Mouse (Mus musculus) forebrain, postnatal 0 days (tissue): ENCODE results near the gene Akt2. TPM values are rescaled to one million over a fixed set of nuclear protein-coding genes. Genes with fewer than 3 reads are reported as not detected.

ENCODE experiments used
- ATAC-seq: fragments of 200-750 bp; cut with Nextera tagmentation; 2 replicates; pipeline ENCODE4 v1.8.0; 2017; ENCODE audit warnings: mild to moderate bottlenecking, moderate library complexity
- DNase-seq: peaks from one replicate; pipeline ENCODE4 v3.0.0-alpha.2; 2015
- H3K27ac ChIP-seq: fragments of 300-500 bp; sonication (generic); 2 replicates; pipeline ENCODE4 v1.5.1; 2014; ENCODE audit warnings: low read depth, mild to moderate bottlenecking, antibody characterized with exemption, low read length, moderate library complexity, mixed read lengths
- H3K27me3 ChIP-seq: fragments of 300-500 bp; sonication (generic); 2 replicates; pipeline ENCODE4 v1.6.1; 2014; ENCODE audit warnings: mild to moderate bottlenecking, low read length, mixed read lengths; ENCODE audit not compliant: insufficient read depth
- H3K36me3 ChIP-seq: fragments of 300-500 bp; sonication (generic); 2 replicates; pipeline ENCODE4 v1.6.1; 2014; ENCODE audit warnings: mild to moderate bottlenecking, moderate library complexity; ENCODE audit not compliant: insufficient read depth
- H3K4me1 ChIP-seq: fragments of 300-500 bp; sonication (generic); 2 replicates; pipeline ENCODE4 v1.6.1; 2014; ENCODE audit warnings: antibody characterized with exemption; ENCODE audit not compliant: insufficient read depth
- H3K4me2 ChIP-seq: fragments of 300-500 bp; sonication (generic); 2 replicates; pipeline ENCODE4 v1.6.1; 2014; ENCODE audit warnings: low read depth, mild to moderate bottlenecking, moderate library complexity
- H3K4me3 ChIP-seq: fragments of 300-500 bp; sonication (generic); 2 replicates; pipeline ENCODE4 v1.5.1; 2014; ENCODE audit warnings: low read depth, low read length, mixed read lengths
- H3K9ac ChIP-seq: fragments of 300-500 bp; sonication (generic); 2 replicates; pipeline ENCODE4 v1.6.1; 2014; ENCODE audit warnings: mild to moderate bottlenecking
- H3K9me3 ChIP-seq: fragments of 300-500 bp; sonication (generic); 2 replicates; pipeline ENCODE4 v1.6.1; 2016; ENCODE audit warnings: low read length
- CTCF ChIP-seq: sonication (generic); IDR thresholded peaks from 2 replicates; pipeline ENCODE4 v1.5.1; 2016; ENCODE audit warnings: antibody characterized with exemption, control low read depth, low read depth
- WGBS: fragments of 180-500 bp; shearing (Covaris S2); extraction: QIAGEN DNeasy Blood & Tissue Kit; methylation state at CpG from one replicate; pipeline ENCODE4 v1.1.7; 2014; 5-methylcytosine and 5-hydroxymethylcytosine counted together
- polyA plus RNA-seq: library from polyadenylated mRNA; unstranded; fragments of >200 nt; fragmentation: Nextera tagmentation; extraction: Ambion mirVana; gene quantifications from 2 replicates; pipeline ENCODE4 v1.2.1, GENCODE M21; 2015
- total RNA-seq: library from RNA; depleted of rRNA; stranded (reverse); fragments of >200 nt; gene quantifications from 2 replicates; pipeline ENCODE4 v1.2.3, GENCODE M21; 2014

Akt2 gene
- total and polyA plus RNA-seq, 2 experiments from 2014 or later, result 53.9 to 61.1 TPM

DNA sequence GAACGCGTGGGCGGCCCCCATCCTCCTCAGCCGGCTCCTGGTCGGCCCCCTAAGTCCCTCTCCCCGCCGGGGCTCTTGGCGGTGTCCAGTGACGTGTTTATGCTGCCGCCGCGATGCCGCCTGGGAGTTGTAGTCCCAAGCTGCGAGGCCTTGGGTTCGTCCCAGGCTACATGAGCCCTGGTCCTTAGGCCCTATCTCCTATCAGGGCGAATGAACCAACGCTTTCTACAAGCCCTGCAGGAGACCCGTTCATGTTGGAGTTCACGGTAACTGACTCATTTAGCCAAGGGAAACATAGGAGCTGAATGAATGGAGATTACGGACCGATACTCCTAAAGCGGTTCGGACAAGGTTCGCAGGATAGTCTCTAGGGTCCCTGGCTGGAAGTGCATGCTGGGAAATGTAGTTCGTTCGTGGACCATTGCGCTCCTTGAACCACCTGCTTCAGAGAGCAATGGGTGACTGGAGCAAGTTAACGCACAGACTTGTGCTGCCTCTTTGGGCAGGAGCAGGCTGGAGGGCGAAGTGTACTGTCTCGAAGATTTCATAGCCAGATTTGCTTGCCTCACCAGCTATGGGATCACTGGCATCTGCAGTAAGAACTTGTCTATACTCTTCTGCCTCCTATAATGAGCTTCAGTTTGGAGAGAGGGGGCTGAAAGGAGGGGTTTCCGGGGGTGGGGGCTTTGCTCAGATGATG, 83.3 kb downstream of the Akt2 start, which contains the start of gene Map3k10:
TSS of gene Map3k10 (minus strand) at position 77 of the 700 bp plus-strand sequence.
- no peak; the same call in 1 of the 2 replicates for TF ChIP-seq CTCF
- no peaks in the 10 kb centered on the region for H3K27me3 ChIP-seq
- no peaks in the 10 kb centered on the region for H3K9me3 ChIP-seq
- H3K36me3 ChIP-seq, result peaks cover 10% of the 10 kb centered on the region
- peaks cover 20% of the 10 kb centered on the region for H3K4me1 ChIP-seq
- peak within 1 kb of the TSS; percentile 80 for H3K27ac ChIP-seq
- H3K4me2 ChIP-seq, result peak within 1 kb of the TSS; percentile 97
- 2% methylated on average over 31 of the region's 31 CpGs for WGBS
- peak within 1 kb of the TSS; percentile 88 for H3K9ac ChIP-seq
- H3K4me3 ChIP-seq, result peak within 1 kb of the TSS; percentile 90
- DNase-seq (peak; percentile 98), ATAC-seq (peak; percentile 97)

DNA sequence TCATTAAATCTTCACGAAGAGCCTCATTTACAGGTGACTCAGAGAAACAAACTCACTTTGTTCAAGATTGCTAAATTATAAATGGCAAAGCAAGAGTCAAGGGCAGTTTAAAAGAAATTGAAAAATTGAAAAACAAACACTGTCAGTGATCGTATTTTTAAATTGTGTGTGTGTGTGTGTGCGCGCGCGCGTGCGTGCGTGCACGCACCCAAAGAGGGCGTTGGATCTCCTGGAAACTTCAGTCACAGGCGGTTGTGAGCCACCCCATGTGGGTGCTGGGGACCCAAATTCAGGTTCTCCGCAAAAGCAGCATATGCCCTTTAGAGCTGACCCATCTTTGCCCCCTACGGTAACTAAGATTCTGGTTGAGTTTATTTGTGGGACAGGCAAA, 83.9 kb downstream of the Akt2 start:
- Histone ChIP-seq H3K9ac (peak overlapping the region; percentile 88), H3K4me3 (peak overlapping the region; percentile 90), H3K9me3 (no peaks in the 10 kb centered on the region), H3K27me3 (no peaks in the 10 kb centered on the region), H3K27ac (peak overlapping the region; percentile 80), H3K4me1 (peaks cover 20% of the 10 kb centered on the region), H3K4me2 (peak overlapping the region; percentile 97), H3K36me3 (peaks cover 10% of the 10 kb centered on the region)
- 34% methylated on average over 14 of the region's 14 CpGs for WGBS
- DNase-seq (no peak), ATAC-seq (no peak)
- peak; percentile 24; the same call in 1 of the 2 replicates for TF ChIP-seq CTCF

DNA sequence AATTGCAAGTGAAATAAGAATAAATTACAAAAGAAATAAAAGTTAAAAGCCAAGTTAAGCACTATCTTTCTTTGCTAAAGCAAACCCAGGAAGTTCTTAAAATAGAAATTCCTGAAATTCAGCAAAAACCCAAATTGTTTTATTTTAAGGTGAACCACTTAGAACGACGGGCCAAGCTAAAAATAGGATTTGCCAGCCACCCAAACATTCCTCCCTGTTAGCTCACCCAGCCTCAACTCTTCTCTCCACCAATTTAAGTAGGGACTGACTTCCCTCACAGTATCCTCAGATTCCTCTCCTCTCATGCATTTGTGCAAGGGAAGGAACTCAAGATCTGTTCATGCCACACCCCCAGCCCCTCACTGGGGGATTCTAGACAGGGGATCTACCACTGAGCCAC, 91.9 kb downstream of the Akt2 start:
- Histone ChIP-seq H3K36me3 (no peaks in the 10 kb centered on the region), H3K27me3 (no peaks in the 10 kb centered on the region), H3K4me1 (0 out of 2 replicates have a peak, but pooled peaks cover 6% of the 10 kb centered on the region), H3K9me3 (no peaks in the 10 kb centered on the region), H3K4me3 (no peak overlapping the region), H3K4me2 (no peak overlapping the region), H3K9ac (no peak overlapping the region), H3K27ac (no peak overlapping the region)
- DNase-seq (no peak), ATAC-seq (no peak)
- TF ChIP-seq CTCF, result no peak
- WGBS, result 62% methylated on average over 2 of the region's 2 CpGs

DNA sequence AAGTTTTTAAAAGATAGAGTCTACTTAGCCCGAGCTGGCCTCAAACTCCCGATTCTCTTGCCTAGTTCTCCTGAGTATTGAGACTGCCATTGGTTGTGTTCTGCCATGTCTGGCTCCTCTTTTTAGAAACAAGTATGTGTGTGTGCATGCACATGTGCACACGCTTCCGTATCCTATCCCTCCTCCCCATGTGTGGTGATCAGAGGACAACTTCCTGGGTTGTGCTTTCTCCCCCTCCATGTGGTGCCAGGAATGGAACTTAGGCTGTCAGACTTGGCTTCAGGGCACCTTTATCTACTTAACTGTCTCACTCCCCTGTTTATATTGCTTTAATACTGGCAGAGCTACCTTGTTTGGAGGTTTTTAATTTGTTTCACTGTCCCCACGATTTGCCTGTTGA, 93.9 kb downstream of the Akt2 start:
- Histone ChIP-seq H3K9me3 (no peaks in the 10 kb centered on the region), H3K36me3 (no peaks in the 10 kb centered on the region), H3K27ac (no peak overlapping the region), H3K9ac (0 out of 2 replicates have a peak overlapping the region, but pooled peaks have one; percentile 28), H3K27me3 (no peaks in the 10 kb centered on the region), H3K4me1 (0 out of 2 replicates have a peak, but pooled peaks cover 6% of the 10 kb centered on the region), H3K4me3 (peak overlapping the region; percentile 30), H3K4me2 (peak overlapping the region; percentile 45)
- DNase-seq, result no peak
- TF ChIP-seq CTCF, result no peak
- no peak for ATAC-seq
- 25% methylated on average over 5 of the region's 5 CpGs for WGBS

DNA sequence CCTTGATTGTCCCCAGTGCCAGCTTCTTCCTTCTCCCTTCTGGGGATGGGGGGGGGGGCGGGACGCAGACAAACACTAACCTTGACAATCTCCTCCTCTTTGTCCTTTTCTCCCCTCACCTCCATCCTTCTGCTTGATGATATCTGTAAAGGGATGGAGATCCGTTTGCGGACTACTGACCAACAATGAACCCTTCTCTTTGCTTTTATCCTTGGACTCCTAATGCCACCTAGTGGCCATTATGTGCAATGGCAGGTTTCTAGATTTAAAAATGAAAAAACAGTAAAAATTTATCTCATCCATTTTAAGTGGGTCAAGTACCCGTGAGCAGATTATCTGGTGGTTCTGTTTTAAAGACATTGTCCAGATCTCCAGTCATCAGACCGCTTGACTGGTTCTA, 94.3 kb downstream of the Akt2 start:
- under 1% methylated on average over 6 of the region's 6 CpGs for WGBS
- peak overlapping the region; percentile 30 for H3K4me3 ChIP-seq
- no peak for ATAC-seq
- TF ChIP-seq CTCF, result peak; percentile 86
- H3K27me3 ChIP-seq, result no peaks in the 10 kb centered on the region
- H3K4me1 ChIP-seq, result 0 out of 2 replicates have a peak, but pooled peaks cover 6% of the 10 kb centered on the region
- no peaks in the 10 kb centered on the region for H3K9me3 ChIP-seq
- H3K27ac ChIP-seq, result no peak overlapping the region
- peak overlapping the region; percentile 45 for H3K4me2 ChIP-seq
- H3K36me3 ChIP-seq, result no peaks in the 10 kb centered on the region
- peak overlapping the region; percentile 28; the same call in 1 of the 2 replicates for H3K9ac ChIP-seq
- peak; percentile 70 for DNase-seq

DNA sequence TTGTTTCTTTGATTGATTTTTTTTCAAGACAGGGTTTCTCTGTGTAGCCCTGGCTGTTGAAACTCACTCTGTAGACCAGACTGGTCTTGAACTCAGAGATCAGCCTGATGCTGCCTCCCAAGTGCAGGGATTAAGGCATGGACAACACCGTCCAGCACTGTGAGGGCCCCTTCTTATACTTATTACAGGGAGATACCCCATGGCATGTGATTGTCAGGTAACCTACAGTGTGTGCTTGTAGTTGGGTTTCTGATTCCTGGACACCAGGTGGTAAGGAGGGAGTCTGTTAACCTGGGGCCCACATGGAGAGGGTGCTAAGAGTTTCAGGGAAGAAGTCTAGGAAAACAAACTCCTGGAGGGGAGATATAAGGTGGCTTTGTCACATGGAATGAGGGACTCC, 95.7 kb downstream of the Akt2 start:
- Histone ChIP-seq H3K4me2 (no peak overlapping the region), H3K27ac (no peak overlapping the region), H3K9ac (no peak overlapping the region), H3K36me3 (no peaks in the 10 kb centered on the region), H3K4me1 (0 out of 2 replicates have a peak, but pooled peaks cover 6% of the 10 kb centered on the region), H3K27me3 (no peaks in the 10 kb centered on the region), H3K4me3 (no peak overlapping the region), H3K9me3 (no peaks in the 10 kb centered on the region)
- TF ChIP-seq CTCF, result no peak
- ATAC-seq, result no peak
- DNase-seq, result no peak
- WGBS, result 88% methylated on average over 1 of the region's 1 CpGs

DNA sequence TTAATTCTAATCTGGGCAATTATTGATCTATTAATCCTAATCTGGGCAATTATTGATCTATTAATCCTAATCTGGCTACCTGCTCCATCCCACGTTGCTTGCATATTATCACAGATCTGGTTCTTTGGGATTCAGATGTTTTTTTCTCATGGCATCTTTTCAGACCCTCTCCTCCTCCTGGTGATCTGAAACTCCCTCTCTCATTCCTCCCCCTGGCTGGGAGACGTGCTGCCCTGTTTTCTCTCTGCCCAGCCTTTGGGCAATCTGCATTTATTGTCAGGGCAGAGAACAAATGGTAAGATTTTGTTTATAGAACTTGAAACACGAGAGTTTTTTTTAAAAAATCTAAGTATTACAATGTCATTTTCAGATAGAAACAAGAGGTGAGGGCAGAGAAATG, 96.5 kb downstream of the Akt2 start:
- ATAC-seq (no peak), DNase-seq (no peak)
- Histone ChIP-seq H3K4me2 (peak overlapping the region; percentile 65; the same call in 1 of the 2 replicates), H3K9me3 (no peaks in the 10 kb centered on the region), H3K27ac (no peak overlapping the region), H3K9ac (peak overlapping the region; percentile 46; the same call in 1 of the 2 replicates), H3K36me3 (no peaks in the 10 kb centered on the region), H3K4me1 (0 out of 2 replicates have a peak, but pooled peaks cover 6% of the 10 kb centered on the region), H3K27me3 (no peaks in the 10 kb centered on the region), H3K4me3 (no peak overlapping the region)
- TF ChIP-seq CTCF, result no peak
- WGBS, result 68% methylated on average over 3 of the region's 3 CpGs
